20 mouse cellular contexts compared by ENCODE assay signal in genomic region chr9:100979260-100979659, GRCm38 (mm10). TPM values are rescaled to one million over a fixed set of nuclear protein-coding genes. Genes with fewer than 3 reads are reported as not detected.
DNase-seq lines count a peak whose midpoint lies in the region; ATAC-seq lines count a peak whose summit lies in the region.
"Had no signal": no experiment of that assay in that cellular context is flagged by ENCODE, and none has a peak within 500 bp of the region (broad histone marks: within the 10 kb centered on the region; RNA-seq: fewer than 3 reads in every experiment).

No protein-coding gene starts in this region.

- DNase-seq in adrenal gland, postnatal 14 days = peak; percentile 65
- no peak for DNase-seq in adrenal gland, postnatal 36 days
- peak; percentile 5 for DNase-seq in kidney, adult 18-20 months
- DNase-seq in kidney, postnatal 4 days = peak; percentile 16 to 56
- DNase-seq in right cerebral cortex, adult 2 months (ENCODE audit: low spot score in 2 of 2) = no peak
- no peak for DNase-seq in ovary, postnatal 14 days (ENCODE audit: low spot score)
- DNase-seq: adrenal gland, adult 2 months; forebrain, postnatal 0 days; gastrocnemius, postnatal 14 days; layer of hippocampus, postnatal 36 days; liver; lung, adult 2 months; thymus, postnatal 25 days had no signal

- no peaks in the 10 kb centered on the region for H3K4me1 ChIP-seq in kidney, embryonic 14.5 days (ENCODE audit: control insufficient read depth, insufficient read depth, low read length)
- peaks cover 10% of the 10 kb centered on the region for H3K4me1 ChIP-seq in embryonic facial prominence, embryonic 13.5 days
- H3K4me1 ChIP-seq: hindbrain, embryonic 12.5 days; midbrain, embryonic 12.5 days had no signal

- WGBS in kidney, embryonic 14.5 days = 72% methylated on average over 5 of the region's 5 CpGs
- WGBS in embryonic facial prominence, embryonic 13.5 days = 51% methylated on average over 5 of the region's 5 CpGs

- H3K27ac ChIP-seq in kidney, embryonic 14.5 days (ENCODE audit: low read depth, low read length) = no peak overlapping the region
- H3K27ac ChIP-seq in embryonic facial prominence, embryonic 13.5 days = no peak overlapping the region
- H3K27ac ChIP-seq: hindbrain, embryonic 12.5 days; midbrain, embryonic 12.5 days had no signal

- no peak overlapping the region for H3K4me3 ChIP-seq in kidney, embryonic 14.5 days (ENCODE audit: low read length)
- no peak overlapping the region for H3K4me3 ChIP-seq in embryonic facial prominence, embryonic 13.5 days
- H3K4me3 ChIP-seq: erythroblast, embryonic 14.5 days; heart, embryonic 12.5 days; hindbrain, embryonic 12.5 days; midbrain, embryonic 12.5 days had no signal

- H3K9ac ChIP-seq in kidney, embryonic 14.5 days (ENCODE audit: low read depth, low read length) = no peak overlapping the region
- H3K9ac ChIP-seq in embryonic facial prominence, embryonic 13.5 days = no peak overlapping the region
- H3K9ac ChIP-seq: forebrain, postnatal 0 days; heart, embryonic 12.5 days; hindbrain, embryonic 12.5 days; midbrain, embryonic 12.5 days had no signal

- H3K4me2 ChIP-seq in kidney, embryonic 14.5 days (replicated peaks; ENCODE audit: low read depth, low read length) = no peak overlapping the region
- H3K4me2 ChIP-seq in embryonic facial prominence, embryonic 13.5 days = no peak overlapping the region
- H3K4me2 ChIP-seq: heart, embryonic 12.5 days; hindbrain, embryonic 12.5 days; midbrain, embryonic 12.5 days had no signal

- H3K27me3 ChIP-seq in kidney, embryonic 14.5 days (ENCODE audit: control insufficient read depth, insufficient read depth, low read length) = no peaks in the 10 kb centered on the region
- H3K27me3 ChIP-seq in embryonic facial prominence, embryonic 13.5 days = no peaks in the 10 kb centered on the region
- H3K27me3 ChIP-seq: heart, embryonic 12.5 days; hindbrain, embryonic 12.5 days; midbrain, embryonic 12.5 days had no signal

- H3K9me3 ChIP-seq in kidney, embryonic 14.5 days (ENCODE audit: control insufficient read depth, low read length) = peaks cover 4% of the 10 kb centered on the region
- H3K9me3 ChIP-seq in embryonic facial prominence, embryonic 13.5 days = no peaks in the 10 kb centered on the region
- H3K9me3 ChIP-seq: hindbrain, embryonic 12.5 days; midbrain, embryonic 12.5 days had no signal

- no peak for ATAC-seq in kidney, embryonic 14.5 days (ENCODE audit: low FRiP score, low TSS enrichment)
- ATAC-seq in embryonic facial prominence, embryonic 13.5 days (ENCODE audit: insufficient number of reproducible peaks, insufficient read depth, low FRiP score, low TSS enrichment, low read depth) = peak; percentile 32; the same call in 1 of the 2 replicates
- ATAC-seq: forebrain, postnatal 0 days; intestine, embryonic 16.5 days had no signal

- H3K36me3 ChIP-seq in kidney, embryonic 14.5 days (ENCODE audit: control insufficient read depth, insufficient read depth, low read length) = 0 out of 2 replicates have a peak, but pooled peaks cover 5% of the 10 kb centered on the region
- H3K36me3 ChIP-seq in embryonic facial prominence, embryonic 13.5 days = peaks cover 26% of the 10 kb centered on the region

RNA-seq across cellular contexts. Expression of gene Pccb, which starts 55.4 kb away (rescaled TPM):
- 201 and 211 TPM in 2 replicates for total RNA-seq in adrenal gland, postnatal 14 days (2021)
- 100 to 1,000 TPM; 106 to 178 TPM for total RNA-seq in adrenal gland, postnatal 36 days (2021)
- 19.2 and 21.0 TPM in 2 replicates for polyA plus RNA-seq in kidney, embryonic 14.5 days (2014; fragmentation: Nextera tagmentation; extraction: Ambion mirVana)
- polyA plus RNA-seq in embryonic facial prominence, embryonic 13.5 days (2015; fragmentation: Nextera tagmentation; extraction: Ambion mirVana) = 23.7 TPM in 2 replicates

Comparison
In these comparisons a context has a peak if more than half of its experiments do, and no peak if none do; other contexts are left out.
1. DNase-seq: peak in adrenal gland, postnatal 14 days (single experiment), kidney, adult 18-20 months (single experiment) and kidney, postnatal 4 days (2 of 2); none in adrenal gland, postnatal 36 days (0 of 2), right cerebral cortex, adult 2 months (0 of 2) and ovary, postnatal 14 days (single experiment).